Mouse (Mus musculus) inflammation-experienced regulatory T-cells (primary cell): ENCODE data around the gene Olfr844. TPM values are rescaled to one million over a fixed set of nuclear protein-coding genes. Genes with fewer than 3 reads are reported as not detected.

ENCODE experiments used
- polyA plus RNA-seq, 2 experiments: library from polyadenylated mRNA; unstranded; fragments of 100-300 nt; shearing (Covaris generic); gene quantifications; one replicate each; pipeline ENCODE4 v1.2.1; 2017

Gene Olfr844
- polyA plus RNA-seq, result not detected

GRCm38 (mm10) chr9:19316047-19316446 is at the start of gene Olfr844:
Olfr844 (plus strand) TSS chr9:19316347.

GRCm38 (mm10) chr9:19336157-19336556 is 20.0 kb downstream of the Olfr844 start, which contains the start of gene Olfr845:
Olfr845 (plus strand) TSS chr9:19336457.

DNA sequence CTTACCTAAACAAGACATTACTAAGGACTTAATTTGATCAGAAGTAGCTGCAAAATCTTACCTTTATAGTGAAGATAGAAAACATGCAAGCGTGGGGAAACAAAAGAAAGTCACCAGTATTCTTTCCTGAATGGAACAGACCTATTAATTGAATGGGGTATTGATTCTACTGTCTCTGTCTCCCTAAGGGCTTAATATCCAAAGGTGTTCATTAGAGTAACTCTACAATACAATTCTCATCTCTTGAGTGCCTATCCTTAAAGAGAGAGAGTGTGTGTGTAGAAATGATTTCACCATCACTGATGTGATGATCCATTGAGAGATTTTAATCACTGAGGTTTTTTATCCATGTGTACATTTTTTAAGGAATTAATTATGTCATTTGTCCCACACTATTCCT is 47.8 kb downstream of the Olfr844 start, which contains the start of gene Olfr846:
Gene Olfr846 (minus strand): TSS at position 101 of the 400 bp plus-strand sequence.

Other genes with a start within 250 kb of the Olfr844 start
- under 1 TPM; 0.12 to 0.29 TPM for gene Olfr836, start 196.0 kb upstream of the Olfr844 start, polyA plus RNA-seq
- under 1 TPM; 0.25 to 0.54 TPM for gene Olfr837, start 180.0 kb upstream of the Olfr844 start, polyA plus RNA-seq
- under 1 TPM in 1 of 2 experiments, not detected in 1; 0.09 TPM for gene Olfr839-ps1, start 139.0 kb upstream of the Olfr844 start, polyA plus RNA-seq
- under 1 TPM in 1 of 2 experiments, not detected in 1; 0.31 TPM for gene Olfr843, start 64.4 kb upstream of the Olfr844 start, polyA plus RNA-seq
- not detected for gene Olfr845, start 20.1 kb downstream of the Olfr844 start, polyA plus RNA-seq
- gene Olfr846, start 47.7 kb downstream of the Olfr844 start, polyA plus RNA-seq, result not detected
- under 1 TPM in 1 of 2 experiments, not detected in 1; 0.16 TPM for gene Olfr847, start 62.3 kb downstream of the Olfr844 start, polyA plus RNA-seq
- not detected for gene Olfr849, start 123.9 kb downstream of the Olfr844 start, polyA plus RNA-seq
- not detected for gene Olfr850, start 161.9 kb downstream of the Olfr844 start, polyA plus RNA-seq
- gene Olfr851, start 176.9 kb downstream of the Olfr844 start, polyA plus RNA-seq, result not detected
- not detected for gene Olfr853, start 224.7 kb downstream of the Olfr844 start, polyA plus RNA-seq